Mouse (Mus musculus) olfactory bulb, adult 2 months (tissue): ENCODE measurements around the gene Magohb. TPM values are rescaled to one million over a fixed set of nuclear protein-coding genes. Genes with fewer than 3 reads are reported as not detected.

Source experiments
- H3K27ac ChIP-seq: fragments of 200-500 bp; 2 replicates; pipeline ENCODE4 v1.5.1; 2012; ENCODE audit warnings: low read depth, low read length; ENCODE audit not compliant: insufficient read depth
- H3K4me1 ChIP-seq: fragments of 200-500 bp; 2 replicates; pipeline ENCODE4 v1.6.1; 2012; ENCODE audit warnings: low read length; ENCODE audit not compliant: control insufficient read depth, insufficient read depth
- H3K4me3 ChIP-seq: fragments of 200-500 bp; 2 replicates; pipeline ENCODE4 v1.5.1; 2012; ENCODE audit warnings: mild to moderate bottlenecking, low read depth, low read length, moderate library complexity; ENCODE audit not compliant: insufficient read depth
- CTCF ChIP-seq: fragments of 200-500 bp; IDR thresholded peaks from 2 replicates; pipeline ENCODE4 v1.5.1; 2012; ENCODE audit warnings: low read depth, mild to moderate bottlenecking, low read length, moderate library complexity; ENCODE audit not compliant: insufficient read depth
- POLR2A ChIP-seq: fragments of 200-500 bp; IDR thresholded peaks from 2 replicates; pipeline ENCODE4 v1.6.1; 2012; ENCODE audit warnings: mild to moderate bottlenecking, low read depth, low read length, moderate library complexity; ENCODE audit not compliant: insufficient read depth
- WGBS: fragments of 180-500 bp; shearing (Covaris S2); methylation state at CpG from one replicate; pipeline ENCODE4 v1.1.7; 2018; 5-methylcytosine and 5-hydroxymethylcytosine counted together
- polyA plus RNA-seq: library from polyadenylated mRNA; stranded (reverse); fragments of >200 nt; gene quantifications from 2 replicates; pipeline ENCODE4 v1.2.4, GENCODE M21; 2012; ENCODE audit warnings: low replicate concordance; ENCODE audit not compliant: missing spikeins, insufficient read depth, insufficient read length

Gene Magohb
- polyA plus RNA-seq, 1 experiment, result not detected

GRCm38 (mm10) chr6:131269599-131269998, 23.4 kb downstream of the Magohb start:
- no peak overlapping the region for H3K4me3 ChIP-seq
- TF ChIP-seq POLR2A (no peak), CTCF (no peak)
- no peak overlapping the region for H3K27ac ChIP-seq
- WGBS, result 90% methylated on average over 2 of the region's 2 CpGs
- no peaks in the 10 kb centered on the region for H3K4me1 ChIP-seq

GRCm38 (mm10) chr6:131264175-131264574, 28.9 kb downstream of the Magohb start:
- TF ChIP-seq CTCF (no peak), POLR2A (no peak)
- Histone ChIP-seq H3K4me1 (no peaks in the 10 kb centered on the region), H3K27ac (no peak overlapping the region), H3K4me3 (no peak overlapping the region)
- 90% methylated on average over 5 of the region's 5 CpGs for WGBS

- H3K27ac ChIP-seq, result no peak overlapping the region
- H3K4me1 ChIP-seq, result no peaks in the 10 kb centered on the region
- WGBS, result 69% methylated on average over 3 of the region's 3 CpGs
- TF ChIP-seq CTCF, result no peak
- TF ChIP-seq POLR2A, result no peak
- H3K4me3 ChIP-seq, result no peak overlapping the region
These were observed 30.3 kb downstream of the Magohb start for GRCm38 (mm10) chr6:131262778-131263177.

DNA sequence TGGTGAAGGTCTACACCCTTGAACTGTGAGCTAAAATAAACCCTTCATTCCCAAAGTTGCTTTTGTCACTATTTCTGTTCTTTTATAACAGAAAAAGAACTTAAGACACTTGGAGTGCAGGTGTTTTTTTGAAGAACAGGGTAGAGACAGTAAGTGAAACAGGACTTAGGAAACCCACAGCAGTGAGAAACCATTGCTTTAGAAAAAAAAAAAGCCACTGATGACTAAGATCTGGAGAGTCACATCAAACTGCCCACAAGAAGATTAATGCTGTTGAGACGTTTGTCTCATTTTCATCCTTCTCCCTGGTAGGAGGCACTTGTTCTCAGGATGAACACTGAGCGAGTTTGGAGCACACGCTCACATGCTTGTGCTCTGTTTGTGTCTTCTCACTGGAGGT, 31.0 kb downstream of the Magohb start:
- no peak overlapping the region for H3K4me3 ChIP-seq
- 86% methylated on average over 3 of the region's 3 CpGs for WGBS

GRCm38 (mm10) chr6:131247206-131247605, 45.8 kb downstream of the Magohb start, which contains the start of gene Klra2:
Gene Klra2, minus strand, starts transcription at chr6:131247362.
- 81% methylated on average over 2 of the region's 2 CpGs for WGBS
- Histone ChIP-seq H3K27ac (no peak within 1 kb of the TSS), H3K4me3 (no peak within 1 kb of the TSS), H3K4me1 (no peaks in the 10 kb centered on the region)
- no peak for TF ChIP-seq POLR2A
- no peak for TF ChIP-seq CTCF

More for the DNA sequence above, 31.0 kb downstream of the Magohb start:
- Histone ChIP-seq H3K4me1 (no peaks in the 10 kb centered on the region), H3K27ac (no peak overlapping the region)
- TF ChIP-seq CTCF (no peak), POLR2A (no peak)

DNA sequence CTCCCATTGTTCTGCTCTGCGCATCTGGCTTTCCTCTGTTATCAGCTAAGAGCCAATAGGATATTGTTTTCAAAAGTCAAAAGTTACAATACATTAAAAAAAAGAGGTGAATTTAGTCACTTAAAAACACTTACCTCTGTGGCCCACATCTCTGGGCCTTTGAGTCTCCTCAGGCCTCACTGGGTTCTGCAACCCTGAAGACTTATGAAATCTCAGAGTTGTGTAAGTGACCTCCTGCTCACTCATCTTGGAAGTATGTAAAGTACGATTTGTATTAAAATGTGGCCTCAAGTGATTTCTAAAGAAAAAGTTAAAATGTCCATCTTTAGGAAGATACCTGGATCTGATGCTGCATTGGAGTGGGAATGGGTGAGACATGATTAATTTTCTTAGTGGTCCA, 48.0 kb downstream of the Magohb start:
- H3K27ac ChIP-seq, result no peak overlapping the region
- H3K4me1 ChIP-seq, result no peaks in the 10 kb centered on the region
- TF ChIP-seq CTCF (no peak), POLR2A (no peak)
- no peak overlapping the region for H3K4me3 ChIP-seq
- WGBS, result 76% methylated on average over 2 of the region's 2 CpGs

Other genes starting within 250 kb of the Magohb start
- not detected in 2 replicates for gene Klra2, start 45.9 kb downstream of the Magohb start, polyA plus RNA-seq
- gene Styk1, start 60.4 kb upstream of the Magohb start, polyA plus RNA-seq, result not detected in 2 replicates
- not detected in 2 replicates for gene Ybx3, start 95.2 kb upstream of the Magohb start, polyA plus RNA-seq
- gene 5430401F13Rik, start 193.2 kb upstream of the Magohb start, polyA plus RNA-seq, result not detected in 2 replicates
- gene Gm6619, start 193.2 kb upstream of the Magohb start, polyA plus RNA-seq, result not detected in 2 replicates